Mouse (Mus musculus) neutrophil, adult 5-6 weeks (primary cell): ENCODE data around the gene Sox21. TPM values are rescaled to one million over a fixed set of nuclear protein-coding genes. Genes with fewer than 3 reads are reported as not detected.

ENCODE experiments used
- total RNA-seq: library from RNA; stranded (forward); fragments of 200-1000 nt; gene quantifications from 2 replicates; pipeline ENCODE4 v1.2.3, GENCODE M21; 2017

Gene Sox21
- total RNA-seq, 1 experiment from 2014 or later, result not detected

Other genes starting within 250 kb of the Sox21 start
- 0.12 and 0.25 TPM in 2 replicates for gene Dct, start 184.8 kb downstream of the Sox21 start, total RNA-seq
- gene Tgds, start 104.3 kb downstream of the Sox21 start, total RNA-seq, result 20.0 and 28.0 TPM in 2 replicates
- 6.2 and 9.7 TPM in 2 replicates for gene Gpr180, start 99.9 kb downstream of the Sox21 start, total RNA-seq
- gene Gm9376, start 29.9 kb upstream of the Sox21 start, total RNA-seq, result not detected in 2 replicates